Mouse (Mus musculus): ENCODE data around the gene Tes3-ps. TPM values are rescaled to one million over a fixed set of nuclear protein-coding genes. Genes with fewer than 3 reads are reported as not detected.

Gene Tes3-ps
- 0.07 TPM in 1 of 2 replicates, not detected in the other for polyA plus RNA-seq (2012; rRNA removed)

- WGBS = 69% methylated on average over 6 of the region's 6 CpGs
- DNase-seq (ENCODE audit: low read depth, low spot score) = no peak
Measured at GRCm38 (mm10) chr13:49492376-49493368, at the start of gene Tes3-ps. Gene Tes3-ps (plus strand): TSS chr13:49493318.

GRCm38 (mm10) chr13:49444451-49444850 lies 48.7 kb upstream of the Tes3-ps start:
- DNase-seq (ENCODE audit: low read depth, low spot score) = no peak

GRCm38 (mm10) chr13:49449318-49449749 lies 43.8 kb upstream of the Tes3-ps start:
- peak; percentile 35 for DNase-seq (ENCODE audit: low read depth, low spot score)
- 17% methylated on average over 5 of the region's 5 CpGs for WGBS

More at GRCm38 (mm10) chr13:49444451-49444850, 48.7 kb upstream of the Tes3-ps start:
- WGBS = 96% methylated on average over 6 of the region's 6 CpGs

GRCm38 (mm10) chr13:49460276-49460675 lies 32.8 kb upstream of the Tes3-ps start:
- WGBS = 81% methylated on average over 4 of the region's 4 CpGs
- no peak for DNase-seq (ENCODE audit: low read depth, low spot score)

GRCm38 (mm10) chr13:49460692-49461414 lies 32.3 kb upstream of the Tes3-ps start:
- WGBS = 56% methylated on average over 5 of the region's 5 CpGs

GRCm38 (mm10) chr13:49461458-49462132 lies 31.5 kb upstream of the Tes3-ps start:
- no peak for DNase-seq (ENCODE audit: low read depth, low spot score)
- WGBS = 79% methylated on average over 15 of the region's 15 CpGs

More at GRCm38 (mm10) chr13:49460692-49461414, 32.3 kb upstream of the Tes3-ps start:
- DNase-seq (ENCODE audit: low read depth, low spot score) = no peak

GRCm38 (mm10) chr13:49462921-49463320 lies 30.2 kb upstream of the Tes3-ps start:
- WGBS = 93% methylated on average over 2 of the region's 2 CpGs
- no peak for DNase-seq (ENCODE audit: low read depth, low spot score)

GRCm38 (mm10) chr13:49465875-49466274 lies 27.2 kb upstream of the Tes3-ps start:
- DNase-seq (ENCODE audit: low read depth, low spot score) = no peak
- 93% methylated on average over 4 of the region's 4 CpGs for WGBS

GRCm38 (mm10) chr13:49466393-49467075 lies 26.6 kb upstream of the Tes3-ps start:
- 77% methylated on average over 11 of the region's 11 CpGs for WGBS
- DNase-seq (ENCODE audit: low read depth, low spot score) = no peak

GRCm38 (mm10) chr13:49467585-49467984 lies 25.5 kb upstream of the Tes3-ps start:
- WGBS = 61% methylated on average over 2 of the region's 2 CpGs
- no peak for DNase-seq (ENCODE audit: low read depth, low spot score)

GRCm38 (mm10) chr13:49469002-49469401 lies 24.1 kb upstream of the Tes3-ps start:
- WGBS = 75% methylated on average over 5 of the region's 5 CpGs
- no peak for DNase-seq (ENCODE audit: low read depth, low spot score)

GRCm38 (mm10) chr13:49470319-49470718 lies 22.8 kb upstream of the Tes3-ps start:
- 90% methylated on average over 4 of the region's 4 CpGs for WGBS
- no peak for DNase-seq (ENCODE audit: low read depth, low spot score)

- DNase-seq (ENCODE audit: low read depth, low spot score) = no peak
- 57% methylated on average over 4 of the region's 4 CpGs for WGBS
Measured at GRCm38 (mm10) chr13:49470806-49471205, 22.3 kb upstream of the Tes3-ps start.

- DNase-seq (ENCODE audit: low read depth, low spot score) = no peak
- 57% methylated on average over 4 of the region's 4 CpGs for WGBS
Measured at GRCm38 (mm10) chr13:49471981-49472675, 21.0 kb upstream of the Tes3-ps start.

GRCm38 (mm10) chr13:49472676-49473005 lies 20.5 kb upstream of the Tes3-ps start:
- no peak for DNase-seq (ENCODE audit: low read depth, low spot score)
- 93% methylated on average over 6 of the region's 6 CpGs for whole genome bisulfite sequencing

- DNase-seq (ENCODE audit: low read depth, low spot score) = no peak
Measured at GRCm38 (mm10) chr13:49477887-49478286, 15.2 kb upstream of the Tes3-ps start.

GRCm38 (mm10) chr13:49478851-49479374 lies 14.2 kb upstream of the Tes3-ps start:
- DNase-seq (ENCODE audit: low read depth, low spot score) = no peak
- 79% methylated on average over 6 of the region's 6 CpGs for WGBS

More at GRCm38 (mm10) chr13:49477887-49478286, 15.2 kb upstream of the Tes3-ps start:
- 72% methylated on average over 3 of the region's 3 CpGs for WGBS

GRCm38 (mm10) chr13:49479399-49479798 lies 13.7 kb upstream of the Tes3-ps start:
- 71% methylated on average over 4 of the region's 4 CpGs for WGBS
- no peak for DNase-seq (ENCODE audit: low read depth, low spot score)
